Mouse (Mus musculus): ENCODE results near the gene Padi6. TPM values are rescaled to one million over a fixed set of nuclear protein-coding genes. Genes with fewer than 3 reads are reported as not detected.

Padi6 gene
- total and polyA plus RNA-seq, 3 experiments: not detected

- no peak overlapping the region for H3K27ac ChIP-seq
- intact Hi-C loops (cut with DNase I): no loop called here
- no peaks in the 10 kb centered on the region; the same call in 1 of the 2 replicates for H3K27me3 ChIP-seq (ENCODE audit: control insufficient read depth, insufficient read depth, low read length)
Observed at GRCm38 (mm10) chr4:140747978-140748377, 5.5 kb upstream of the Padi6 start.

GRCm38 (mm10) chr4:140744654-140745053 lies 2.2 kb upstream of the Padi6 start:
- Histone ChIP-seq H3K27ac (no peak overlapping the region), H3K4me3 (no peak overlapping the region), H3K36me3 (ENCODE audit: control insufficient read depth, insufficient read depth, low read length) (no peaks in the 10 kb centered on the region), H3K27me3 (ENCODE audit: control insufficient read depth, insufficient read depth, low read length) (no peaks in the 10 kb centered on the region), H3K4me1 (ENCODE audit: control insufficient read depth, insufficient read depth, low read length) (peaks cover 2% of the 10 kb centered on the region; the same call in 1 of the 2 replicates), H3K9ac (ENCODE audit: low read depth, low read length) (no peak overlapping the region), H3K79me2 (replicated peaks; ENCODE audit: control insufficient read depth, insufficient read depth, low read length) (no peaks in the 10 kb centered on the region)
- intact Hi-C loops (cut with DNase I): no loop called here
- peak; percentile 23 to 33 for DNase-seq
- WGBS: 24% methylated on average over 3 of the region's 3 CpGs
- peak; percentile 55 for TF ChIP-seq CTCF (IDR thresholded peaks at IDR 0.05)
- TF ChIP-seq EP300 (IDR thresholded peaks at IDR 0.05; ENCODE audit: insufficient read depth, low read depth, low read length): no peak
- TF ChIP-seq POLR2A (IDR thresholded peaks at IDR 0.05; ENCODE audit: insufficient read depth, low read depth, low read length): no peak

More at GRCm38 (mm10) chr4:140747978-140748377, 5.5 kb upstream of the Padi6 start:
- H3K79me2 ChIP-seq (replicated peaks; ENCODE audit: control insufficient read depth, insufficient read depth, low read length): no peaks in the 10 kb centered on the region
- 10% methylated on average over 12 of the region's 12 CpGs for WGBS
- no peak overlapping the region for H3K4me3 ChIP-seq
- H3K36me3 ChIP-seq (ENCODE audit: control insufficient read depth, insufficient read depth, low read length): no peaks in the 10 kb centered on the region
- TF ChIP-seq POLR2A (IDR thresholded peaks at IDR 0.05; ENCODE audit: insufficient read depth, low read depth, low read length) (no peak), CTCF (IDR thresholded peaks at IDR 0.05) (no peak), EP300 (IDR thresholded peaks at IDR 0.05; ENCODE audit: insufficient read depth, low read depth, low read length) (0 out of 2 replicates have a peak, but pooled peaks have one; percentile 26)
- H3K4me1 ChIP-seq (ENCODE audit: control insufficient read depth, insufficient read depth, low read length): peaks cover 2% of the 10 kb centered on the region; the same call in 1 of the 2 replicates
- H3K9ac ChIP-seq (ENCODE audit: low read depth, low read length): peak overlapping the region; percentile 33; the same call in 1 of the 2 replicates
- peak in 1 of 2 experiments; percentile 29 for DNase-seq

- no peak for DNase-seq
- Histone ChIP-seq H3K27me3 (ENCODE audit: control insufficient read depth, insufficient read depth, low read length) (no peaks in the 10 kb centered on the region), H3K4me3 (no peak overlapping the region), H3K79me2 (replicated peaks; ENCODE audit: control insufficient read depth, insufficient read depth, low read length) (no peaks in the 10 kb centered on the region), H3K4me1 (ENCODE audit: control insufficient read depth, insufficient read depth, low read length) (peaks cover 2% of the 10 kb centered on the region; the same call in 1 of the 2 replicates), H3K36me3 (ENCODE audit: control insufficient read depth, insufficient read depth, low read length) (no peaks in the 10 kb centered on the region), H3K27ac (no peak overlapping the region), H3K9ac (ENCODE audit: low read depth, low read length) (no peak overlapping the region)
- 14% methylated on average over 4 of the region's 4 CpGs for WGBS
- intact Hi-C loops (cut with DNase I): no loop called here
- TF ChIP-seq POLR2A (IDR thresholded peaks at IDR 0.05; ENCODE audit: insufficient read depth, low read depth, low read length): no peak
Observed at GRCm38 (mm10) chr4:140743086-140743485, 643 bp upstream of the Padi6 start.

- Histone ChIP-seq H3K4me3 (no peak overlapping the region), H3K9ac (ENCODE audit: low read depth, low read length) (no peak overlapping the region), H3K4me1 (ENCODE audit: control insufficient read depth, insufficient read depth, low read length) (no peaks in the 10 kb centered on the region), H3K27me3 (ENCODE audit: control insufficient read depth, insufficient read depth, low read length) (no peaks in the 10 kb centered on the region), H3K79me2 (replicated peaks; ENCODE audit: control insufficient read depth, insufficient read depth, low read length) (no peaks in the 10 kb centered on the region), H3K27ac (no peak overlapping the region), H3K36me3 (ENCODE audit: control insufficient read depth, insufficient read depth, low read length) (no peaks in the 10 kb centered on the region)
- TF ChIP-seq CTCF (IDR thresholded peaks at IDR 0.05) (no peak), POLR2A (IDR thresholded peaks at IDR 0.05; ENCODE audit: insufficient read depth, low read depth, low read length) (no peak), EP300 (IDR thresholded peaks at IDR 0.05; ENCODE audit: insufficient read depth, low read depth, low read length) (no peak)
- DNase-seq: no peak
- WGBS: 82% methylated on average over 6 of the region's 6 CpGs
- intact Hi-C loops (cut with DNase I): no loop called here
Observed at GRCm38 (mm10) chr4:140741401-140741800, 1.0 kb downstream of the Padi6 start.

- no peaks in the 10 kb centered on the region for H3K79me2 ChIP-seq (replicated peaks; ENCODE audit: control insufficient read depth, insufficient read depth, low read length)
- intact Hi-C loops (cut with DNase I): no loop called here
- no peaks in the 10 kb centered on the region for H3K4me1 ChIP-seq (ENCODE audit: control insufficient read depth, insufficient read depth, low read length)
- H3K4me3 ChIP-seq: no peak overlapping the region
- no peak for DNase-seq
- no peaks in the 10 kb centered on the region for H3K27me3 ChIP-seq (ENCODE audit: control insufficient read depth, insufficient read depth, low read length)
- 75% methylated on average over 11 of the region's 11 CpGs for WGBS
- H3K9ac ChIP-seq (ENCODE audit: low read depth, low read length): no peak overlapping the region
- no peak overlapping the region for H3K27ac ChIP-seq
- no peaks in the 10 kb centered on the region for H3K36me3 ChIP-seq (ENCODE audit: control insufficient read depth, insufficient read depth, low read length)
- TF ChIP-seq POLR2A (IDR thresholded peaks at IDR 0.05; ENCODE audit: insufficient read depth, low read depth, low read length) (no peak), EP300 (IDR thresholded peaks at IDR 0.05; ENCODE audit: insufficient read depth, low read depth, low read length) (no peak), CTCF (IDR thresholded peaks at IDR 0.05) (no peak)
Observed at GRCm38 (mm10) chr4:140740655-140741054, 1.8 kb downstream of the Padi6 start.

GRCm38 (mm10) chr4:140732871-140733270 lies 9.6 kb downstream of the Padi6 start:
- TF ChIP-seq CTCF (IDR thresholded peaks at IDR 0.05): no peak

More at GRCm38 (mm10) chr4:140732871-140733270, 9.6 kb downstream of the Padi6 start:
- Histone ChIP-seq H3K27ac (no peak overlapping the region), H3K79me2 (replicated peaks; ENCODE audit: control insufficient read depth, insufficient read depth, low read length) (no peaks in the 10 kb centered on the region), H3K9ac (ENCODE audit: low read depth, low read length) (no peak overlapping the region), H3K4me3 (no peak overlapping the region), H3K4me1 (ENCODE audit: control insufficient read depth, insufficient read depth, low read length) (no peaks in the 10 kb centered on the region), H3K27me3 (ENCODE audit: control insufficient read depth, insufficient read depth, low read length) (no peaks in the 10 kb centered on the region), H3K36me3 (ENCODE audit: control insufficient read depth, insufficient read depth, low read length) (no peaks in the 10 kb centered on the region)
- intact Hi-C loops (cut with DNase I): no loop called here
- WGBS: 77% methylated on average over 7 of the region's 7 CpGs
- no peak for DNase-seq

Data from heart, adult 2 months (tissue).